Mouse (Mus musculus) activated CD4-positive, CD25-positive, alpha-beta regulatory T cell, adult 4 months (primary cell): ENCODE measurements around the gene Prkag1. TPM values are rescaled to one million over a fixed set of nuclear protein-coding genes. Genes with fewer than 3 reads are reported as not detected.
A peak's percentile ranks its signal among the peaks of the same experiment; 100 is the strongest.

ENCODE experiments used
- ATAC-seq: one replicate; pipeline ENCODE4 v1.8.0; 2017
- polyA plus RNA-seq, 2 experiments: library from polyadenylated mRNA; unstranded; fragments of 100-300 nt; shearing (Covaris generic); gene quantifications; one replicate each; pipeline ENCODE4 v1.2.1; 2017

The Prkag1 gene
- polyA plus RNA-seq, 2 experiments from 2014 or later, result 98.2 to 133 TPM

- ATAC-seq, result no peak
Measured at GRCm38 (mm10) chr15:98852733-98853132, 21.4 kb upstream of the Prkag1 start.

- no peak for ATAC-seq
Measured at GRCm38 (mm10) chr15:98852071-98852470, 20.8 kb upstream of the Prkag1 start.

- no peak for ATAC-seq
Measured at GRCm38 (mm10) chr15:98851229-98851818, 20.0 kb upstream of the Prkag1 start.

- ATAC-seq, result no peak
Measured at GRCm38 (mm10) chr15:98850668-98851067, 19.3 kb upstream of the Prkag1 start.

- ATAC-seq, result no peak
Measured at GRCm38 (mm10) chr15:98849956-98850600, 18.8 kb upstream of the Prkag1 start.

GRCm38 (mm10) chr15:98849165-98849564, 17.8 kb upstream of the Prkag1 start:
- ATAC-seq, result no peak

GRCm38 (mm10) chr15:98846140-98846539, 14.8 kb upstream of the Prkag1 start:
- ATAC-seq, result no peak

- no peak for ATAC-seq
Measured at GRCm38 (mm10) chr15:98845149-98845548, 13.8 kb upstream of the Prkag1 start.

- ATAC-seq, result no peak
Measured at GRCm38 (mm10) chr15:98843595-98844223, 12.4 kb upstream of the Prkag1 start.

GRCm38 (mm10) chr15:98839671-98840585, 8.6 kb upstream of the Prkag1 start:
- ATAC-seq, result no peak

- ATAC-seq, result no peak
Measured at GRCm38 (mm10) chr15:98839161-98839560, 7.8 kb upstream of the Prkag1 start.

- no peak for ATAC-seq
Measured at GRCm38 (mm10) chr15:98837743-98838103, 6.4 kb upstream of the Prkag1 start.

- no peak for ATAC-seq
Measured at GRCm38 (mm10) chr15:98837006-98837742, 5.9 kb upstream of the Prkag1 start.

GRCm38 (mm10) chr15:98835291-98835690, 4.0 kb upstream of the Prkag1 start:
- ATAC-seq, result no peak

GRCm38 (mm10) chr15:98834059-98834458, 2.7 kb upstream of the Prkag1 start:
- no peak for ATAC-seq

- no peak for ATAC-seq
Measured at GRCm38 (mm10) chr15:98833281-98833680, 2.0 kb upstream of the Prkag1 start.

GRCm38 (mm10) chr15:98832161-98833058, 1.1 kb upstream of the Prkag1 start:
- ATAC-seq, result no peak

- peak; percentile 38 for ATAC-seq
Measured at GRCm38 (mm10) chr15:98831684-98832035, 339 bp upstream of the Prkag1 start.

GRCm38 (mm10) chr15:98827611-98828011, 3.7 kb downstream of the Prkag1 start:
- ATAC-seq, result no peak

- ATAC-seq, result no peak
Measured at GRCm38 (mm10) chr15:98823434-98823833, 7.9 kb downstream of the Prkag1 start.

- ATAC-seq, result no peak
Measured at GRCm38 (mm10) chr15:98822147-98822546, 9.2 kb downstream of the Prkag1 start.
